Mouse (Mus musculus): Measurements from ENCODE around the gene Rrad. TPM values are rescaled to one million over a fixed set of nuclear protein-coding genes. Genes with fewer than 3 reads are reported as not detected.

Gene Rrad
- polyA plus RNA-seq, 1 experiment from 2014 or later = 56.1 TPM

DNA sequence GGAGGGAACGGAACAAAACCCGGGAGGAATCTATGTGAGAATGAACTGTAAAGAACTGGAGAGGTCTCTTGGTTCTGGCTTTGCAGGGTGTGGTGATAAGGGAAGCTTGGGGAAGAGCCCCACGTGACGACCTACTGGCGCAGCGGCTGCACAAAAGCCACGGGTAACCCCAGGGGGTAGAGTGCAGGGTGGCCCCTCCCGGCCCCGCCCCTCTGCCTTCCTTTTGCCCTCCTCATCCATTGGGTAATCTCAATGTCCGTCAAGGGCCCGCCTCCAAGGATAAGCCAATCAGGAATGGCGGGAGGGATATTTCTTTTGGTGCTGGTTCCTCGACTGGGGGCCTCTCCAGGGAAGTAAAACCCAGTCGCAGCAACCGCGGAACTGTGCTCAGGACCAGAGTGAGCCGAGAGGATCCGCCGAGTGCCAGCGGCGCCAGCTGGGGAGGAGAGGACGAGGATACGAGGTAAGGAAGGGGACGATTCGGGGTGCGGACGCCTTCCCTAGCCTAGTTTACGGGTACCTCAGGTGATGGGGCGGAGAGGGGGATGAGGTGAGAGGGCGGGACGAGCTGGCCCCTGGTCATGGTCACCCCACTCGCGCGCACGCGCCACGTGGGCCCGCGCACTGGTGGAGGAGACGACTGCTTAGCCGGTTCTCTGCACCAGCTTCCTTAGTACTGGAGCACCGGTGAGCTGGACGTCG is 39.8 kb downstream of the Rrad start, which contains the start of gene Pdp2:
Gene Pdp2, plus strand, starts transcription at position 319 of the 702 bp plus-strand sequence.
- ChIA-PET POLR2A (interaction anchor here (0.7 to 1.1 kb wide), 3 partner anchors 22 to 40 kb away, joined by 3 to 4 read pairs (median 3); partner anchors contain the start of gene Rrad), CTCF (interaction anchor here (2.1 kb wide), 1 partner anchor 11 kb away, joined by 10 read pairs; no protein-coding TSS in a partner anchor)
- no peaks in the 10 kb centered on the region for H3K27me3 ChIP-seq
- no peak for TF ChIP-seq CTCF (IDR thresholded peaks at IDR 0.05)
- in situ Hi-C loops (cut with MboI; ENCODE audit: low pct_unique_long_range_greater_than_20kb) = no loop called here
- DNase-seq (ENCODE audit: low read depth, low spot score) (peak; percentile 56), ATAC-seq (peak; percentile 98)

GRCm38 (mm10) chr8:104590284-104590683 is 40.8 kb downstream of the Rrad start:
- CTCF ChIA-PET = interaction anchor here (1.0 kb wide), 1 partner anchor 20 kb away, joined by 3 read pairs; no protein-coding TSS in a partner anchor
- TF ChIP-seq CTCF (IDR thresholded peaks at IDR 0.05) = no peak
- in situ Hi-C loops (cut with MboI; ENCODE audit: low pct_unique_long_range_greater_than_20kb) = no loop called here

GRCm38 (mm10) chr8:104584522-104584921 is 46.6 kb downstream of the Rrad start:
- no peak for TF ChIP-seq CTCF (IDR thresholded peaks at IDR 0.05)
- CTCF ChIA-PET = interaction anchor here (1.7 kb wide), 1 partner anchor 18 kb away, joined by 5 read pairs; no protein-coding TSS in a partner anchor
- DNase-seq (ENCODE audit: low read depth, low spot score) (no peak), ATAC-seq (no peak)
- POLR2A ChIA-PET = interaction anchor here (0.6 kb wide), 1 partner anchor 60 kb away, joined by 6 read pairs; no protein-coding TSS in a partner anchor
- in situ Hi-C loops (cut with MboI; ENCODE audit: low pct_unique_long_range_greater_than_20kb) = no loop called here
- H3K27me3 ChIP-seq = peaks cover 4% of the 10 kb centered on the region

More at GRCm38 (mm10) chr8:104590284-104590683, 40.8 kb downstream of the Rrad start:
- H3K27me3 ChIP-seq = no peaks in the 10 kb centered on the region
- DNase-seq (ENCODE audit: low read depth, low spot score) (no peak), ATAC-seq (no peak)
- POLR2A ChIA-PET = interaction anchor here (0.7 kb wide), 1 partner anchor 33 kb away, joined by 4 read pairs; no protein-coding TSS in a partner anchor

Other genes with a start within 250 kb of the Rrad start
- gene Cmtm4, start 235.5 kb downstream of the Rrad start, polyA plus RNA-seq (2021) = 39.8 TPM
- gene Dync1li2, start 188.3 kb downstream of the Rrad start, polyA plus RNA-seq (2021) = 93.1 TPM
- 0.46 TPM for gene Terb1, start 121.4 kb downstream of the Rrad start, polyA plus RNA-seq (2021)
- gene Nae1, start 96.7 kb downstream of the Rrad start, polyA plus RNA-seq (2021) = 73.2 TPM
- 1.2 TPM for gene Car7, start 96.6 kb downstream of the Rrad start, polyA plus RNA-seq (2021)
- gene Pdp2, start 39.9 kb downstream of the Rrad start, polyA plus RNA-seq (2021) = 3.5 TPM
- 738 TPM for gene Cdh16, start 6.9 kb downstream of the Rrad start, polyA plus RNA-seq (2021)
- gene Ciao2b, start 10.6 kb upstream of the Rrad start, polyA plus RNA-seq (2021) = 117 TPM
- not detected for gene Ces2a, start 102.7 kb upstream of the Rrad start, polyA plus RNA-seq (2021)
- gene Ces2b, start 200.2 kb upstream of the Rrad start, polyA plus RNA-seq (2021) = not detected
- not detected for gene Ces2c, start 215.7 kb upstream of the Rrad start, polyA plus RNA-seq (2021)